Mouse (Mus musculus): ENCODE measurements around the gene Cemip2. TPM values are rescaled to one million over a fixed set of nuclear protein-coding genes. Genes with fewer than 3 reads are reported as not detected.

Gene Cemip2
- polyA plus RNA-seq (2014; fragmentation: Nextera tagmentation; extraction: Ambion mirVana) = 52.1 and 54.6 TPM in 2 replicates

DNA sequence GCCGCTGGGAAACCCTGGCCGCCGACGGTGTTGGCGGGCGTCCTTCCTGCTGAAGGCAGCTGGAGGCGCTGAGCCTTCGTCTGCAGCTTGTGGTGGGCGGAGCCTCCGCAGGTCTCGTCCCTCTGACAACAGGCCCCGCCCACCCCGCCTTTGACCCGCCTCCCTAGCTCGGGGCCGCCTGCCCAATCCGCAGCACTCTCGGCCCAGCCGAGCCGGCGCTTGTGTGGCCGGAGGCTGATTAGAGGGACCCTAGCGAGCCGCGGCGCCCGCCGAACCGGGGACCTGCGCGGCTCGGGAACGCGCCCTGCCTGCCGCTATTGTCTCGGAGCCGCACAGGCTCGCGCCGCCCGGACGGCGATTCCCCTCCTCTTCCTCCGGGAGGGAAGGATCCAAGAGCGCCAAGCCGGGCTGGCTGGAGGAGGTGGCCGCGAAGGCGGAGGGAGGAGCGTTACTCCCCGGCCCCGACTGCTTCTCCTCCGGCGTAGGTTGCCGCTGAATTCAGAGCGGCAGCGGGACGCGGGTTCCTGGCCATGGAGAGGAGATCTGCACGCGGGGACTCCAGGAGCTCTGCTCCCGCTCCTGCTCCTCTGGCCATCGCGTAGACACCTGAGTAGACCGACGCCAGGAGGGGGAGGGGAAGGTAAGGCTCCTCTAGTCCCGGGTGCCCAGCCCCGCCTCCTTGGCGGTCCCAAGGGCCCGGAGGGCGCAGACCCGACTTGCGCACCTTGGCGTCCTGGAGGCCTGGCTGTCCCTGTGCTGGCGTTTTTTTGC is at the start of gene Cemip2:
Gene Cemip2, plus strand, starts transcription at position 196 of the 771 bp plus-strand sequence.
- DNase-seq (ENCODE audit: low spot score) = peak; percentile 98
- peak; percentile 96 for ATAC-seq (ENCODE audit: insufficient number of reproducible peaks, low FRiP score, low TSS enrichment, low read depth)
- H3K27me3 ChIP-seq (ENCODE audit: control insufficient read depth, insufficient read depth, low read length) = no peaks in the 10 kb centered on the region
- H3K4me1 ChIP-seq (ENCODE audit: control insufficient read depth, insufficient read depth, low read length) = peaks cover 24% of the 10 kb centered on the region
- peak within 1 kb of the TSS; percentile 55 for H3K4me2 ChIP-seq (ENCODE audit: low read depth, severe bottlenecking)
- H3K36me3 ChIP-seq (ENCODE audit: control insufficient read depth, insufficient read depth, low read length) = no peaks in the 10 kb centered on the region
- H3K27ac ChIP-seq (replicated peaks; ENCODE audit: low read depth, low read length) = peak within 1 kb of the TSS; percentile 87
- no peaks in the 10 kb centered on the region for H3K9me3 ChIP-seq (ENCODE audit: control insufficient read depth, low read length)
- peak within 1 kb of the TSS; percentile 82 for H3K4me3 ChIP-seq (ENCODE audit: low read depth, low read length)
- under 1% methylated on average over 69 of the region's 75 CpGs for WGBS
- H3K9ac ChIP-seq (ENCODE audit: low read length) = peak within 1 kb of the TSS; percentile 93

GRCm38 (mm10) chr19:21728342-21728741 is 49.8 kb upstream of the Cemip2 start:
- H3K4me2 ChIP-seq (ENCODE audit: low read depth, severe bottlenecking) = no peak overlapping the region
- H3K4me3 ChIP-seq (ENCODE audit: low read depth, low read length) = no peak overlapping the region
- no peaks in the 10 kb centered on the region for H3K4me1 ChIP-seq (ENCODE audit: control insufficient read depth, insufficient read depth, low read length)
- H3K27me3 ChIP-seq (ENCODE audit: control insufficient read depth, insufficient read depth, low read length) = no peaks in the 10 kb centered on the region
- 89% methylated on average over 6 of the region's 6 CpGs for WGBS
- H3K9me3 ChIP-seq (ENCODE audit: control insufficient read depth, low read length) = no peaks in the 10 kb centered on the region
- ATAC-seq (ENCODE audit: insufficient number of reproducible peaks, low FRiP score, low TSS enrichment, low read depth) (no peak), DNase-seq (ENCODE audit: low spot score) (no peak)
- no peaks in the 10 kb centered on the region for H3K36me3 ChIP-seq (ENCODE audit: control insufficient read depth, insufficient read depth, low read length)
- no peak overlapping the region for H3K27ac ChIP-seq (replicated peaks; ENCODE audit: low read depth, low read length)
- no peak overlapping the region for H3K9ac ChIP-seq (ENCODE audit: low read length)

DNA sequence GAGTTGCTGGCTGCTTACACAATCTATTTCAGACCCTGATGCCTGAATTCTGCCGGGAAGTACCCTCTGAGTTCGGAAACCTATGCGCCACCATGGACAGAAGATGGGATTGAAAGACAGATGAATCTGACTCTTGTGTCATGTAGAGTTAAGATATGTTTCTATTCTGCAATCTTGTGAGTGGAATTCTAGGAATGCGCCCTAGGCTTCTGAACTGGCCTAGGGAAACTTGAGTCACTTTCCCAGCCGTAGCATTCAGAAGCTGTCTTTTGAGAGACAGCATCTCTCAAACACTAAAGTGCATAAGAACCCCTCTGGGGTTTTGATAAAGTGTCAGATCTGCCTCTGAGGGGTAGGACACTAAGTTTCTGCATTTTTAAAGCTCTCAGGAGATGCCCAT is 46.3 kb upstream of the Cemip2 start:
- Histone ChIP-seq H3K27me3 (ENCODE audit: control insufficient read depth, insufficient read depth, low read length) (no peaks in the 10 kb centered on the region), H3K36me3 (ENCODE audit: control insufficient read depth, insufficient read depth, low read length) (no peaks in the 10 kb centered on the region), H3K9me3 (ENCODE audit: control insufficient read depth, low read length) (no peaks in the 10 kb centered on the region), H3K27ac (replicated peaks; ENCODE audit: low read depth, low read length) (no peak overlapping the region), H3K4me1 (ENCODE audit: control insufficient read depth, insufficient read depth, low read length) (no peaks in the 10 kb centered on the region), H3K9ac (ENCODE audit: low read length) (no peak overlapping the region), H3K4me3 (ENCODE audit: low read depth, low read length) (no peak overlapping the region), H3K4me2 (ENCODE audit: low read depth, severe bottlenecking) (no peak overlapping the region)
- no peak for DNase-seq (ENCODE audit: low spot score)
- no peak for ATAC-seq (ENCODE audit: insufficient number of reproducible peaks, low FRiP score, low TSS enrichment, low read depth)
- WGBS = 88% methylated on average over 5 of the region's 5 CpGs

- no peak overlapping the region for H3K27ac ChIP-seq (replicated peaks; ENCODE audit: low read depth, low read length)
- H3K9me3 ChIP-seq (ENCODE audit: control insufficient read depth, low read length) = no peaks in the 10 kb centered on the region
- H3K36me3 ChIP-seq (ENCODE audit: control insufficient read depth, insufficient read depth, low read length) = no peaks in the 10 kb centered on the region
- no peaks in the 10 kb centered on the region for H3K4me1 ChIP-seq (ENCODE audit: control insufficient read depth, insufficient read depth, low read length)
- H3K27me3 ChIP-seq (ENCODE audit: control insufficient read depth, insufficient read depth, low read length) = no peaks in the 10 kb centered on the region
- no peak overlapping the region for H3K4me3 ChIP-seq (ENCODE audit: low read depth, low read length)
- H3K4me2 ChIP-seq (ENCODE audit: low read depth, severe bottlenecking) = no peak overlapping the region
- 96% methylated on average over 2 of the region's 2 CpGs for WGBS
- H3K9ac ChIP-seq (ENCODE audit: low read length) = no peak overlapping the region
- DNase-seq (ENCODE audit: low spot score) (no peak), ATAC-seq (ENCODE audit: insufficient number of reproducible peaks, low FRiP score, low TSS enrichment, low read depth) (no peak)
Measured at GRCm38 (mm10) chr19:21733176-21733575, 45.0 kb upstream of the Cemip2 start.

- H3K4me2 ChIP-seq (ENCODE audit: low read depth, severe bottlenecking) = no peak overlapping the region
- no peak overlapping the region for H3K9ac ChIP-seq (ENCODE audit: low read length)
- DNase-seq (ENCODE audit: low spot score) = peak; percentile 31
- H3K36me3 ChIP-seq (ENCODE audit: control insufficient read depth, insufficient read depth, low read length) = no peaks in the 10 kb centered on the region
- no peaks in the 10 kb centered on the region for H3K9me3 ChIP-seq (ENCODE audit: control insufficient read depth, low read length)
- H3K27me3 ChIP-seq (ENCODE audit: control insufficient read depth, insufficient read depth, low read length) = no peaks in the 10 kb centered on the region
- H3K27ac ChIP-seq (replicated peaks; ENCODE audit: low read depth, low read length) = no peak overlapping the region
- 51% methylated on average over 5 of the region's 5 CpGs for WGBS
- no peak for ATAC-seq (ENCODE audit: insufficient number of reproducible peaks, low FRiP score, low TSS enrichment, low read depth)
- no peak overlapping the region for H3K4me3 ChIP-seq (ENCODE audit: low read depth, low read length)
- no peaks in the 10 kb centered on the region for H3K4me1 ChIP-seq (ENCODE audit: control insufficient read depth, insufficient read depth, low read length)
Measured at GRCm38 (mm10) chr19:21734112-21734511, 44.0 kb upstream of the Cemip2 start.

DNA sequence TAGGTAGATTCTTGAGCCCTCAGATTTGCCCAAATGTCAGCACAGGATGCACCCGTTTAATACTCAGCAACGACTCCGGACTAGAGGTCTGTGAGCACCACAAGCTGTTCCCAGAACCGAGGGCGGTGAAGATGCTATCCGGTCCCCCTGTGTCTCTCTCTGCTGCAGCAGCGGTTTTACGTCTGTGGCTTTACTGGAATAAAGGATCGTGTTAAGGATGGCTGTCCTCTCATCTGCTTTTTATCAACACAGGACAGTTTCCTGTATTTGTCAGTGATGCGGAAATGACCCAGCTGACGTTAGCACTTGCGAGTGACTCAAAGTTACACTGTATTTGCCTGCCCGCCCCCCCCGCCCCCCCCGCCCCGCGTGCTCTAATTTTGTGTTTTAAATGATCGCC is 40.7 kb upstream of the Cemip2 start:
- DNase-seq (ENCODE audit: low spot score) = no peak
- 51% methylated on average over 18 of the region's 18 CpGs for WGBS
- no peaks in the 10 kb centered on the region for H3K9me3 ChIP-seq (ENCODE audit: control insufficient read depth, low read length)
- no peak for ATAC-seq (ENCODE audit: insufficient number of reproducible peaks, low FRiP score, low TSS enrichment, low read depth)
- H3K4me1 ChIP-seq (ENCODE audit: control insufficient read depth, insufficient read depth, low read length) = no peaks in the 10 kb centered on the region
- H3K9ac ChIP-seq (ENCODE audit: low read length) = no peak overlapping the region
- H3K27ac ChIP-seq (replicated peaks; ENCODE audit: low read depth, low read length) = no peak overlapping the region
- no peak overlapping the region for H3K4me3 ChIP-seq (ENCODE audit: low read depth, low read length)
- no peak overlapping the region for H3K4me2 ChIP-seq (ENCODE audit: low read depth, severe bottlenecking)
- H3K27me3 ChIP-seq (ENCODE audit: control insufficient read depth, insufficient read depth, low read length) = no peaks in the 10 kb centered on the region
- H3K36me3 ChIP-seq (ENCODE audit: control insufficient read depth, insufficient read depth, low read length) = no peaks in the 10 kb centered on the region

DNA sequence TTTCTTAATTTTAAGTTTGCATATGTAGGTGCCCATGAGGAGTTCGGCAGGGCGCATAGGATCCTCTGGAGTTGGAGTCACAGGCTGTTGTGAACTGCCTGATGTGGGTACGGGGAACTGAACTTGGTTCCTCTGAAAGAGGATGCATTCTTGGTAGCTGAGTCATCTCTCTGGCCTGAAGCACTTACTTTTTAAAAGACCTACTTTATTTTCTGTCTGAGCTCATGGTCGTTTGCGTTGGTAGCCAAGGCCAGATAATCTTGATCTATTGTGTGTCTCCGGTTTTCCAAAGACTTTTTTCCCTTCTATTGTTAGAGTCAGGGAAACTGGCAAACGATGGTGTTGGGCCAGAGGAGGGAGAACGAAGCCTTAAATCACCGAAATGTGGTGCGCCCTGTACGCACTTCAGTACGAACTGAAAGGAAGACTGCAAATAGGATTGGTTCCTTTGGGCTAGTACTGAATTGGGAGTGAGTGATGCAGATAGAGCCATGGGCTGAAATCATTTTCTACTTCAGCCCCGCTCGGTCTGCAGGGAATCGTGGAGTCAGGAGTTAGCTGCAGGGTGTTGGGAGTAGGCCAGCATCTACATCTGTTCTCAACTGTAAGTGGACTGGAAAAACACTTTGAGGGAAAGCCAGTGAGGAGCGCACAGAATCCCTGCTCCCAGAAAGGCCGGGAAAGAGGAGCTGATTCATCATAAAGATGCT is 40.1 kb upstream of the Cemip2 start:
- Histone ChIP-seq H3K27me3 (ENCODE audit: control insufficient read depth, insufficient read depth, low read length) (no peaks in the 10 kb centered on the region), H3K4me3 (ENCODE audit: low read depth, low read length) (no peak overlapping the region), H3K4me2 (ENCODE audit: low read depth, severe bottlenecking) (no peak overlapping the region), H3K9me3 (ENCODE audit: control insufficient read depth, low read length) (no peaks in the 10 kb centered on the region), H3K4me1 (ENCODE audit: control insufficient read depth, insufficient read depth, low read length) (no peaks in the 10 kb centered on the region), H3K36me3 (ENCODE audit: control insufficient read depth, insufficient read depth, low read length) (no peaks in the 10 kb centered on the region), H3K27ac (replicated peaks; ENCODE audit: low read depth, low read length) (no peak overlapping the region), H3K9ac (ENCODE audit: low read length) (no peak overlapping the region)
- DNase-seq (ENCODE audit: low spot score) = no peak
- no peak for ATAC-seq (ENCODE audit: insufficient number of reproducible peaks, low FRiP score, low TSS enrichment, low read depth)
- 78% methylated on average over 17 of the region's 17 CpGs for WGBS

- Histone ChIP-seq H3K36me3 (ENCODE audit: control insufficient read depth, insufficient read depth, low read length) (no peaks in the 10 kb centered on the region), H3K4me1 (ENCODE audit: control insufficient read depth, insufficient read depth, low read length) (no peaks in the 10 kb centered on the region), H3K27ac (replicated peaks; ENCODE audit: low read depth, low read length) (no peak overlapping the region), H3K27me3 (ENCODE audit: control insufficient read depth, insufficient read depth, low read length) (no peaks in the 10 kb centered on the region), H3K4me3 (ENCODE audit: low read depth, low read length) (no peak overlapping the region), H3K9me3 (ENCODE audit: control insufficient read depth, low read length) (no peaks in the 10 kb centered on the region), H3K4me2 (ENCODE audit: low read depth, severe bottlenecking) (no peak overlapping the region), H3K9ac (ENCODE audit: low read length) (no peak overlapping the region)
- ATAC-seq (ENCODE audit: insufficient number of reproducible peaks, low FRiP score, low TSS enrichment, low read depth) (no peak), DNase-seq (ENCODE audit: low spot score) (no peak)
- 94% methylated on average over 18 of the region's 18 CpGs for WGBS
Measured at GRCm38 (mm10) chr19:21738591-21739280, 39.4 kb upstream of the Cemip2 start.

All from limb, embryonic 11.5 days (tissue).